Mouse (Mus musculus) hindbrain, embryonic 10.5 days (tissue): ENCODE data around the gene Tcte2. TPM values are rescaled to one million over a fixed set of nuclear protein-coding genes. Genes with fewer than 3 reads are reported as not detected.

ENCODE experiments used
- DNase-seq: peaks from one replicate; pipeline ENCODE4 v3.0.0-alpha.2; 2017; ENCODE audit warnings: low spot score
- H3K27ac ChIP-seq: fragments of 300-500 bp; sonication (generic); 2 replicates; pipeline ENCODE4 v1.5.1; 2016; ENCODE audit warnings: mild to moderate bottlenecking, moderate library complexity
- H3K27me3 ChIP-seq: fragments of 300-500 bp; sonication (generic); 2 replicates; pipeline ENCODE4 v1.6.1; 2016; ENCODE audit warnings: mild to moderate bottlenecking; ENCODE audit not compliant: poor library complexity, insufficient read depth, severe bottlenecking
- H3K36me3 ChIP-seq: fragments of 300-500 bp; sonication (generic); 2 replicates; pipeline ENCODE4 v1.6.1; 2016; ENCODE audit warnings: mild to moderate bottlenecking, moderate library complexity
- H3K4me1 ChIP-seq: fragments of 300-500 bp; sonication (generic); replicated peaks from 2 replicates; pipeline ENCODE4 v1.6.1; 2016; ENCODE audit warnings: mild to moderate bottlenecking
- H3K4me3 ChIP-seq: fragments of 300-500 bp; sonication (generic); 2 replicates; pipeline ENCODE4 v1.5.1; 2016; ENCODE audit warnings: mild to moderate bottlenecking, moderate library complexity
- H3K9me3 ChIP-seq: fragments of 300-500 bp; sonication (generic); 2 replicates; pipeline ENCODE4 v1.6.1; 2016; ENCODE audit warnings: mild to moderate bottlenecking, moderate library complexity
- WGBS: fragments of 180-500 bp; shearing (Covaris S2); methylation state at CpG from one replicate; pipeline ENCODE4 v1.1.7; 2016; 5-methylcytosine and 5-hydroxymethylcytosine counted together
- polyA plus RNA-seq: library from polyadenylated mRNA; unstranded; fragments of >200 nt; fragmentation: Nextera tagmentation; extraction: Ambion mirVana; gene quantifications from 2 replicates; pipeline ENCODE4 v1.2.1, GENCODE M21; 2016

Gene Tcte2
- polyA plus RNA-seq, 1 experiment from 2014 or later: 7.5 TPM

DNA sequence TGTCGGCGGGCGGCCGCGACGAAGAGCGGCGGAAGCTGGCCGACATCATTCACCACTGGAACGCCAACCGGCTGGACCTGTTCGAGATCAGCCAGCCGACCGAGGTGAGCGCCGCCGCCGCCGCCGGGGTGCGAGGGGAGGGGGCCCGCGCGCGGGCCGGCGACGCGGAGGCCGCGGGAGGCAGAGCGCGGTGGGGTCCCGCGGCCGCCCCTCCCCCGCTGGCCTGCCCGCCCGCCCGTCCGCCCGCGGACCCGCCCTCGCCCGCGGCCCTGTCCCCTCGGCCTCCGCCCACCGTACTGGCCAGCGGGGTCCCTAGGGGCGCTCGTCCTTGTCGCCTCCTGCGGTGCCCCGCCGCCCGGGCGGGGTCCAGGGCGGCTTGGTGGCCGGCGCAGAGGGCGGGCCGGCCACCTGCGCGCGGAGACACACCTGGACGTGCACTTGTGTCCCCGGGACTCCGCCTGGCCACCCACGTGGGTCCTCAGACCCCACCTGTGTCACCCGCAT, 898 bp downstream of the Tcte2 start:
- Histone ChIP-seq H3K27ac (peak overlapping the region; percentile 95), H3K36me3 (no peaks in the 10 kb centered on the region), H3K9me3 (no peaks in the 10 kb centered on the region), H3K4me3 (peak overlapping the region; percentile 96), H3K4me1 (peaks cover 35% of the 10 kb centered on the region), H3K27me3 (no peaks in the 10 kb centered on the region)
- WGBS: 0% methylated on average over 42 of the region's 72 CpGs
- peak; percentile 46 for DNase-seq

DNA sequence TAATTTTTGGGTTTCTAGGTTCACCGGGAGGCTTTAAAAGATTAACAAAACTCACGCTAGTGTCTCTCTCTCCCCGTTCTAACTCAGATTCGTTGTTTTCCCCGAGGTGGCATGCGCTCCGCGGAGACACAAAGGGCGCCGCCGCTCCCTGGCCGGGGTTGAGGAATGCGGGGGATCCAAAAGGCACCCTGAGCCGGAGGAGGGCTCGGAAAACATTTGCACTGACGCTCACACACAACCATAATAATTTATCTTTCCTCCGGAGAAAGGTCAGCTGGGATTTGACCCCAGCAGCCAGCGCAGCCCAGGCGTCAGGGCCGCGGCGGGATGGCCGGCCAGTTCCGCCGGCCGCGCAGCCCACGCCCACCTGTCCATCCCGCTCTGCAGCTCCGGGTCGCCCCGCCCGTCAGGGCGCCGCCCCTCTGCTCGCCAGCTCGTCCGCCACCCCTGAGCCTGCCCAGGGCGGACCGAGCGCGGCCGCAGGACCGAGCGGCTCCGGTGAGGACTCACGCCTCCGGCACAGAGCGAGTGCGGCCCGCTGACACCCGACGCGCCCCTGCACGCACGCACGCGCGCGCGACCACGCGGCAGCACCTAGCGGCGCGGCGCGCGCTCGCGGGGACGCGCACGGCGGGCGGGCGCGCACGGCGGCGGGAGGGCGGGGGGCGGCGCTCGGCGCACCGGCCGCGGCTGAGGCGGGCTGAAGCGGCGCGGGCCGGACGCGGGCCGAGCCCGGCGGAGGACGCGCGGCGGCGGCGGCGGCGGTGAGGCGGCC, 1.6 kb downstream of the Tcte2 start, which contains the start of gene Afdn:
Afdn (plus strand) TSS at position 687 of the 775 bp plus-strand sequence.
- DNase-seq: peak; percentile 85
- no peaks in the 10 kb centered on the region for H3K36me3 ChIP-seq
- H3K27me3 ChIP-seq: no peaks in the 10 kb centered on the region
- H3K9me3 ChIP-seq: no peaks in the 10 kb centered on the region
- H3K27ac ChIP-seq: peak within 1 kb of the TSS; percentile 95
- H3K4me1 ChIP-seq: peaks cover 35% of the 10 kb centered on the region
- whole genome bisulfite sequencing: 6% methylated on average over 108 of the region's 108 CpGs
- peak within 1 kb of the TSS; percentile 96 for H3K4me3 ChIP-seq

GRCm38 (mm10) chr17:13759156-13759852, 2.3 kb downstream of the Tcte2 start:
- Histone ChIP-seq H3K27me3 (no peaks in the 10 kb centered on the region), H3K4me1 (peaks cover 35% of the 10 kb centered on the region), H3K36me3 (no peaks in the 10 kb centered on the region), H3K27ac (peak overlapping the region; percentile 95), H3K9me3 (no peaks in the 10 kb centered on the region), H3K4me3 (peak overlapping the region; percentile 96)
- WGBS: 9% methylated on average over 13 of the region's 13 CpGs
- DNase-seq: peak; percentile 33

DNA sequence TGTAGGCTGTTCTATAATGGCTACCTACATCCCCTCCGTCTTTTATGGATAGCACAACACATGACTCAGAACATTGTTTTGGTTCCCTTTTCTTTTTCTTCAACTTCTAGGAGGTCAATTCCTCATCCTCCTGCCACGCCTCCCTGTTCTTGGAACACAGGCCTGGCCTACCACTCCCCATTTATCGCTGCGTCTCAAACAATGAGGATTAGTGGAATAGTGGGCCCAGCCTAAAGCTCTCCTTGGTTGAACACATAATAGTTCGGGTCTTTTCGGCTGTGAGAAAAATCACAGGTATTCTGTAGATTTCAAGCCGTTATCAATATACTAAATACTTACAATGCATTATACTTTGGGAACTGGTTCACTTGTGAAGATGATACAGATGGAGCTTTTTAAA, 3.0 kb downstream of the Tcte2 start:
- H3K4me3 ChIP-seq: peak overlapping the region; percentile 96
- no peaks in the 10 kb centered on the region for H3K36me3 ChIP-seq
- H3K4me1 ChIP-seq: peaks cover 35% of the 10 kb centered on the region
- no peak for DNase-seq
- 79% methylated on average over 7 of the region's 7 CpGs for WGBS
- no peaks in the 10 kb centered on the region for H3K27me3 ChIP-seq
- no peaks in the 10 kb centered on the region for H3K9me3 ChIP-seq
- peak overlapping the region; percentile 95 for H3K27ac ChIP-seq

DNA sequence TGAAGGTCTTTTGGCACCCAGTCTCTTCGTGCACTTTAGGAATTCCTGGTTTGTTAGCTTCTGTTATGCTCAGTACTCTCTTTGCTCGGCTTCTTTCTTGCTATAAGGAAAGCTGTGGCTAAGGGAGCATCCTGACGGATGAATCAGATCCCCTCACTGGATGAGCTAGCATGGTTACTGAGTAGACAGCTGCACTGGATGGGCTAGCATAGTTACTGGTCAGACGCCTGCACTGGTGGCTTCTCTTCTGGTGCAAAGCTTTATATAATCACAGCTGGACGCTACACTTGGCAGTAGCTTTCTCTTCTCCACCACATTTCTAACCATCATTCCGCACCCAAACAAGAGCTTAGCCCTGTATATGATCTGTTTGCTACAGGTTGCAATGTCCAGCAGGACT, 6.7 kb downstream of the Tcte2 start:
- Histone ChIP-seq H3K27ac (no peak overlapping the region), H3K9me3 (no peaks in the 10 kb centered on the region), H3K36me3 (no peaks in the 10 kb centered on the region), H3K4me1 (peaks cover 14% of the 10 kb centered on the region), H3K27me3 (no peaks in the 10 kb centered on the region), H3K4me3 (no peak overlapping the region)
- WGBS: 76% methylated on average over 6 of the region's 6 CpGs
- DNase-seq: no peak

DNA sequence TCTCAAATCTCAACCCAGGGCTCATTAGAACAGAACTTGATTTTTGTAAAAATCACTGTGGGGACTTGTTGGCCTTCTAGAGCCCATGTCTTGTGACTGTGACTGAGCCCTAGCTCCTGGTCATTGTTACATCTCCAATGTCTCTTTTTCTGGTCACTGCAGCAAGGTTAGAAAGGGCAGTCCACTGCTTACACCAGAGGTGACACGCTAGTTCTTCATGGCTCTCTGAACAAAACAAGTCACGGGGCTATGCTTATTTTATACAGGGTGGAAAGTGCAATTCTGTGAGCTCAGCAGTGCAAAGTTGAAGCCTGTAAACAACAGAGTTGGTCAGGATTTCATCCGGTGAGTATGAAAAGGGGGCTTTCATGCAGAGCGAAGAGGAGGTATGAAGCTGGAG, 7.7 kb downstream of the Tcte2 start:
- H3K4me1 ChIP-seq: peaks cover 8% of the 10 kb centered on the region
- DNase-seq: no peak
- 70% methylated on average over 4 of the region's 4 CpGs for WGBS
- H3K27me3 ChIP-seq: no peaks in the 10 kb centered on the region
- H3K36me3 ChIP-seq: no peaks in the 10 kb centered on the region
- no peaks in the 10 kb centered on the region for H3K9me3 ChIP-seq
- H3K27ac ChIP-seq: no peak overlapping the region
- H3K4me3 ChIP-seq: no peak overlapping the region

- Histone ChIP-seq H3K27ac (no peak overlapping the region), H3K4me1 (no peaks in the 10 kb centered on the region; the same call in 1 of the 2 replicates), H3K27me3 (no peaks in the 10 kb centered on the region), H3K36me3 (no peaks in the 10 kb centered on the region), H3K9me3 (no peaks in the 10 kb centered on the region), H3K4me3 (no peak overlapping the region)
- WGBS: 93% methylated on average over 4 of the region's 4 CpGs
- DNase-seq: no peak
These were observed 12.6 kb downstream of the Tcte2 start for GRCm38 (mm10) chr17:13749027-13749426.

DNA sequence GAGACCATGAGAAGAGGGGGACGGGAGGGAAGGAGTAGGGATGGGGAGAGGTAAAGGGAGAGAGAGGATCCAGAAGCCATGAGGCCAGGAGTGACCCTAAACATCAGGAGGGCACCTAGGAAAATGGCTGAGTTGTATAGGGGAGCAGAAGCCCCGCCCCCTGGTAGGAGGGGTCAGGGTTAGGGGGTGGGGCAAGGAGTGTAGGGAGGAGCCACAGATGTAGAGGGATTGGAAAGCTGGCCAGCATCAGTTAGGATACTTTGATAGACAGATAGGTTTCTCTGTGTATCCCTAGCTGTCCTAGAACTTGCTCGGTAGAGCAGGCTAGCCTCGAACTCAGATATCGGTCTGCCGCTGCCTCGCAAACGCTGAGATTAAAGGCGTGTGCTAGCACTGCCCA, 13.9 kb downstream of the Tcte2 start:
- Histone ChIP-seq H3K9me3 (no peaks in the 10 kb centered on the region), H3K36me3 (no peaks in the 10 kb centered on the region), H3K4me3 (no peak overlapping the region), H3K27ac (no peak overlapping the region), H3K4me1 (peaks cover 13% of the 10 kb centered on the region), H3K27me3 (no peaks in the 10 kb centered on the region)
- no peak for DNase-seq
- WGBS: 87% methylated on average over 9 of the region's 9 CpGs

- Histone ChIP-seq H3K9me3 (no peaks in the 10 kb centered on the region), H3K4me1 (peaks cover 18% of the 10 kb centered on the region), H3K27ac (no peak overlapping the region), H3K4me3 (no peak overlapping the region), H3K27me3 (no peaks in the 10 kb centered on the region), H3K36me3 (no peaks in the 10 kb centered on the region)
- DNase-seq: no peak
- 64% methylated on average over 6 of the region's 6 CpGs for WGBS
These were observed 15.3 kb downstream of the Tcte2 start for GRCm38 (mm10) chr17:13746330-13746729.

GRCm38 (mm10) chr17:13745373-13745772, 16.3 kb downstream of the Tcte2 start:
- Histone ChIP-seq H3K4me1 (peaks cover 25% of the 10 kb centered on the region), H3K4me3 (no peak overlapping the region), H3K9me3 (no peaks in the 10 kb centered on the region), H3K36me3 (no peaks in the 10 kb centered on the region), H3K27ac (no peak overlapping the region), H3K27me3 (no peaks in the 10 kb centered on the region)
- WGBS: 51% methylated on average over 2 of the region's 2 CpGs
- DNase-seq: no peak

DNA sequence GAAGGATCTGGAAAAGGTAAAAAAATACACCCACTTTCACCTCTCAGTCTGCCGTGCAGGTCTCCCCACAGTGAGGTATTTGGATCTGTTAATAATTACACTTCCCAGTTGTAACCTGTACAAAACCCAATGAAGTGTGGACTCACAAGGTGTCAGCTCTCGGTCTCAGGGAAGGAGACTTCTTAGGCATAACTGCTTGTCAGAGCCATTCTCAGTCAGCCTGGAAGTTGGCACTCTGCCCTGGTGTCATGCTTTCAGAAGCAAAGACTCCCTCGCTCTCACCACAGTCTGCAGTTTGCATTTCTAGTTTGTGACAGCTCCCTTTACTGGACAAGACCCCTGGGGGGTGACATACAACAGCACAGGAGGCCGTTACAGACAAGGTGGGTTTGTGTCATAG, 16.8 kb downstream of the Tcte2 start:
- no peak overlapping the region for H3K4me3 ChIP-seq
- H3K36me3 ChIP-seq: no peaks in the 10 kb centered on the region
- H3K27ac ChIP-seq: no peak overlapping the region
- WGBS: 83% methylated on average over 4 of the region's 4 CpGs
- H3K4me1 ChIP-seq: peaks cover 25% of the 10 kb centered on the region
- DNase-seq: no peak
- H3K27me3 ChIP-seq: no peaks in the 10 kb centered on the region
- H3K9me3 ChIP-seq: no peaks in the 10 kb centered on the region

- no peak for DNase-seq
- Histone ChIP-seq H3K27ac (no peak overlapping the region), H3K9me3 (no peaks in the 10 kb centered on the region), H3K4me3 (no peak overlapping the region), H3K4me1 (peaks cover 25% of the 10 kb centered on the region), H3K36me3 (no peaks in the 10 kb centered on the region), H3K27me3 (no peaks in the 10 kb centered on the region)
- WGBS: 85% methylated on average over 6 of the region's 6 CpGs
These were observed 17.4 kb downstream of the Tcte2 start for GRCm38 (mm10) chr17:13744219-13744618.

DNA sequence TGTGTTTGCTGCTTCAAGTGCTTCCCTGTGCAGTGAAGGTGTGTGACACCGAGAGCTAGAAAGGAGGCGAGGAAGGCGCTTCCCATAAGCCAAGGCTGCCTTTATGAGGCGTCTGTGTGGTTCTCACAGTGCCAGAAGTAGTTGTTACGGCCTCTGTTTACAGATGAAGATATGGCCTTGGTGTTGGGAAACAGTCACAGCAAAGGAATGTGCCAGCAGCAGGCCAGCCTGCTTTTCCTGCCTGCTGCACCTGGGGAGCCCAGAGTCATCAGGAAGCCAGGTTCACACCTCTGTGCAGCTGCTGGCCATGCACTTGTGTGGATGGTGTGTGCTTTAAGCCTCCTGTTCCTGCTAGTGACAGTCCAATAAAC, 17.9 kb downstream of the Tcte2 start:
- Histone ChIP-seq H3K36me3 (no peaks in the 10 kb centered on the region), H3K27ac (peak overlapping the region; percentile 24; the same call in 1 of the 2 replicates), H3K4me3 (no peak overlapping the region), H3K4me1 (peaks cover 25% of the 10 kb centered on the region), H3K9me3 (no peaks in the 10 kb centered on the region), H3K27me3 (no peaks in the 10 kb centered on the region)
- 33% methylated on average over 5 of the region's 5 CpGs for WGBS
- no peak for DNase-seq
